8 mouse cellular contexts compared by ENCODE assay signal in the genomic region with DNA sequence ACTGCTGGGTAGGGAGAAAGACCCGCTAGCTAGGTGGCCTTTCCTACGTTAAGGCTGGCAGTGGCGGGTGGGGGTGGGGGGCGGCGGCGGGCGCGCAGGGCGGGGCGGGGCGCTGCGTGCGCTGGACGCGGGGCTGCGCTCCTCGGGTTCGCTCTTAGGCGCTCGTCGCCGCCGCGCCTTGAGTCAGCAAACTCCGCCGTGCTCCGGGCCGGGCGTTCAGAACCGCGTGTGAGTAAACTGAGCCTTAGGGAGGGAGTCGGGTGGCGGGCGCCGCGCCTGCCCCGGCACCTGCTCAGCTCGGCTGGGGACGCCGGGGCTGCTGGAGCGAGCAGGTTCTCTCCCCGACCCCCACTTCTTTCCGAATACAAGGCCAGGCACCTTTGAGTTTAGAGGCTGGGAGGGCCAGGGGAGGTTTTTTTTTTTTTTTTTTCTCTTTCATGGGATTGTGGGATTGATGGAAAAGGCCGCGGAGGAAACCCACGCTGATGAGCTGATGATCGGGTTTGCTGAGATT. TPM values are rescaled to one million over a fixed set of nuclear protein-coding genes. Genes with fewer than 3 reads are reported as not detected.
DNase-seq lines count a peak whose midpoint lies in the region; ATAC-seq and TF ChIP-seq lines count a peak whose summit lies in the region.

A gene (plus strand): TSS at position 95 of the 514 bp plus-strand sequence.

- no peaks in the 10 kb centered on the region for H3K36me3 ChIP-seq in E14TG2a.4 (ENCODE audit: insufficient read depth, low read length)
- H3K36me3 ChIP-seq in forebrain, embryonic 11.5 days (ENCODE audit: control insufficient read depth, insufficient read depth, low read length) = no peaks in the 10 kb centered on the region
- H3K36me3 ChIP-seq in heart, embryonic 15.5 days = no peaks in the 10 kb centered on the region
- no peaks in the 10 kb centered on the region for H3K36me3 ChIP-seq in lung, embryonic 15.5 days

- H3K4me3 ChIP-seq in E14TG2a.4 (replicated peaks; ENCODE audit: low read length) = peak within 1 kb of the TSS; percentile 89
- H3K4me3 ChIP-seq in forebrain, embryonic 11.5 days (ENCODE audit: low read depth, low read length) = peak within 1 kb of the TSS; percentile 62
- peak within 1 kb of the TSS; percentile 89 for H3K4me3 ChIP-seq in heart, embryonic 15.5 days
- peak within 1 kb of the TSS; percentile 67 for H3K4me3 ChIP-seq in lung, embryonic 15.5 days

- H3K9me3 ChIP-seq in E14TG2a.4 (ENCODE audit: low read length) = no peaks in the 10 kb centered on the region
- H3K9me3 ChIP-seq in forebrain, embryonic 11.5 days (ENCODE audit: control insufficient read depth, low read length) = no peaks in the 10 kb centered on the region
- H3K9me3 ChIP-seq in heart, embryonic 15.5 days (replicated peaks) = no peaks in the 10 kb centered on the region
- H3K9me3 ChIP-seq in lung, embryonic 15.5 days = no peaks in the 10 kb centered on the region

- under 1% methylated on average over 46 of the region's 47 CpGs for WGBS in forebrain, embryonic 11.5 days
- under 1% methylated on average over 47 of the region's 47 CpGs for WGBS in heart, embryonic 15.5 days
- under 1% methylated on average over 47 of the region's 47 CpGs for WGBS in lung, embryonic 15.5 days

- peak; percentile 67 for ATAC-seq in forebrain, embryonic 11.5 days (replicated peaks; ENCODE audit: low FRiP score)
- peak; percentile 69 for ATAC-seq in heart, embryonic 15.5 days (replicated peaks; ENCODE audit: insufficient number of reproducible peaks, insufficient read depth, low FRiP score, low read depth)
- no peak for ATAC-seq in lung, embryonic 15.5 days (ENCODE audit: borderline replicate concordance, extremely low read depth, low FRiP score, low TSS enrichment)

- peak within 1 kb of the TSS; percentile 75 for H3K9ac ChIP-seq in forebrain, embryonic 11.5 days (ENCODE audit: low read length)
- H3K9ac ChIP-seq in heart, embryonic 15.5 days = peak within 1 kb of the TSS; percentile 78
- H3K9ac ChIP-seq in lung, embryonic 15.5 days = peak within 1 kb of the TSS; percentile 55

- H3K27ac ChIP-seq in forebrain, embryonic 11.5 days (ENCODE audit: low read depth, low read length) = no peak within 1 kb of the TSS
- H3K27ac ChIP-seq in heart, embryonic 15.5 days = peak within 1 kb of the TSS; percentile 75
- no peak within 1 kb of the TSS for H3K27ac ChIP-seq in lung, embryonic 15.5 days

- no peaks in the 10 kb centered on the region for H3K27me3 ChIP-seq in E14TG2a.4 (ENCODE audit: insufficient read depth, low read length)
- no peaks in the 10 kb centered on the region for H3K27me3 ChIP-seq in forebrain, embryonic 11.5 days (ENCODE audit: control insufficient read depth, insufficient read depth, low read length)
- H3K27me3 ChIP-seq in heart, embryonic 15.5 days = no peaks in the 10 kb centered on the region
- H3K27me3 ChIP-seq in lung, embryonic 15.5 days = no peaks in the 10 kb centered on the region

- peaks cover 43% of the 10 kb centered on the region for H3K4me1 ChIP-seq in E14TG2a.4 (replicated peaks; ENCODE audit: low read depth, low read length)
- H3K4me1 ChIP-seq in forebrain, embryonic 11.5 days (replicated peaks; ENCODE audit: control insufficient read depth, insufficient read depth, low read length) = 0 out of 2 replicates have a peak, but pooled peaks cover 2% of the 10 kb centered on the region
- peaks cover 6% of the 10 kb centered on the region for H3K4me1 ChIP-seq in heart, embryonic 15.5 days (replicated peaks)
- H3K4me1 ChIP-seq in lung, embryonic 15.5 days = peaks cover 10% of the 10 kb centered on the region; the same call in 1 of the 2 replicates

- DNase-seq in brain, adult 2 months (ENCODE audit: low read depth, low spot score) = peak; percentile 83
- peak; percentile 79 for DNase-seq in forebrain, embryonic 11.5 days (ENCODE audit: low spot score)
- DNase-seq in layer of hippocampus, adult 8-10 months (ENCODE audit: low spot score in 2 of 2) = peak in 1 of 2 experiments; percentile 51
- peak; percentile 25 for DNase-seq in ovary, adult 18-20 months (ENCODE audit: low spot score)
- DNase-seq in urinary bladder, adult 2 months (ENCODE audit: low spot score) = peak; percentile 52

- TF ChIP-seq CTCF in E14TG2a.4 (conservative IDR thresholded peaks at IDR 0.05; ENCODE audit: low read length) = no peak

- peak within 1 kb of the TSS; percentile 59 for H3K4me2 ChIP-seq in forebrain, embryonic 11.5 days (ENCODE audit: low read depth, low read length, severe bottlenecking)
- peak within 1 kb of the TSS; percentile 93 for H3K4me2 ChIP-seq in heart, embryonic 15.5 days
- peak within 1 kb of the TSS; percentile 96 for H3K4me2 ChIP-seq in lung, embryonic 15.5 days

RNA-seq across cellular contexts. Expression of the gene that starts here (rescaled TPM):
- polyA plus RNA-seq in forebrain, embryonic 11.5 days (2014; fragmentation: Nextera tagmentation; extraction: Ambion mirVana) = 40.1 and 41.4 TPM in 2 replicates
- 15.3 and 15.5 TPM in 2 replicates for polyA plus RNA-seq in heart, embryonic 15.5 days (2015; fragmentation: Nextera tagmentation; extraction: Ambion mirVana)
- 100 to 1,000 TPM in 3 of 4 experiments, 10 to 100 TPM in 1; 95.0 to 117 (median 110) TPM for total RNA-seq in layer of hippocampus, adult 8-10 months (2022)
- 13.4 TPM in 2 replicates for polyA plus RNA-seq in lung, embryonic 15.5 days (2015; fragmentation: Nextera tagmentation; extraction: Ambion mirVana)
- 12.3 and 14.5 TPM in 2 replicates for polyA plus RNA-seq in urinary bladder, adult 2 months (2012; rRNA removed)
